10 mouse cellular contexts compared by ENCODE assay signal in genomic region chr8:87926098-87926890, GRCm38 (mm10). TPM values are rescaled to one million over a fixed set of nuclear protein-coding genes. Genes with fewer than 3 reads are reported as not detected.
DNase-seq lines count a peak whose midpoint lies in the region; ATAC-seq and TF ChIP-seq lines count a peak whose summit lies in the region.
"Had no signal": no experiment of that assay in that cellular context is flagged by ENCODE, and none has a peak within 500 bp of the region (broad histone marks: within the 10 kb centered on the region; RNA-seq: fewer than 3 reads in every experiment).

No protein-coding gene starts in this region.

- intact Hi-C loops in heart, adult 2 months (cut with DNase I) = loop anchor here (5.0 kb wide), 1 partner anchor 34 kb away; no protein-coding TSS in a partner anchor

- H3K36me3 ChIP-seq in heart, adult 2 months (ENCODE audit: control insufficient read depth, insufficient read depth, low read length) = no peaks in the 10 kb centered on the region
- no peaks in the 10 kb centered on the region for H3K36me3 ChIP-seq in heart, embryonic 12.5 days
- H3K36me3 ChIP-seq in hindbrain, embryonic 12.5 days = 0 out of 2 replicates have a peak, but pooled peaks cover 3% of the 10 kb centered on the region
- no peaks in the 10 kb centered on the region for H3K36me3 ChIP-seq in lung, postnatal 0 days (ENCODE audit: insufficient read depth, low read length)
- H3K36me3 ChIP-seq: lung, embryonic 15.5 days had no signal

- DNase-seq in heart, adult 2 months = peak in 1 of 2 experiments; percentile 23
- DNase-seq in 3134 (ENCODE audit: extremely low read depth, insufficient read length, low spot score) = peak; percentile 15
- DNase-seq in cerebellum, adult 11 months = peak; percentile 23
- no peak for DNase-seq in c-Kit-positive CD71-positive TER-119-positive erythroid progenitor cells, embryonic 14.5 days (ENCODE audit: low spot score)
- no peak for DNase-seq in layer of hippocampus, postnatal 14 days (ENCODE audit: low spot score in 2 of 2)
- no peak for DNase-seq in lung, postnatal 0 days (ENCODE audit: low spot score)

- H3K4me1 ChIP-seq in heart, adult 2 months (ENCODE audit: control insufficient read depth, insufficient read depth, low read length) = peaks cover 14% of the 10 kb centered on the region
- peaks cover 27% of the 10 kb centered on the region for H3K4me1 ChIP-seq in heart, embryonic 12.5 days (replicated peaks)
- H3K4me1 ChIP-seq in hindbrain, embryonic 12.5 days = peaks cover 46% of the 10 kb centered on the region
- H3K4me1 ChIP-seq in lung, postnatal 0 days (ENCODE audit: insufficient read depth, low read depth, low read length) = no peaks in the 10 kb centered on the region

- no peak overlapping the region for H3K4me2 ChIP-seq in heart, embryonic 12.5 days
- no peak overlapping the region for H3K4me2 ChIP-seq in hindbrain, embryonic 12.5 days (replicated peaks)
- no peak overlapping the region for H3K4me2 ChIP-seq in lung, postnatal 0 days (replicated peaks; ENCODE audit: low read depth, low read length)
- H3K4me2 ChIP-seq: lung, embryonic 15.5 days had no signal

- H3K9ac ChIP-seq in heart, adult 2 months (ENCODE audit: low read depth, low read length) = no peak overlapping the region
- H3K9ac ChIP-seq in heart, embryonic 12.5 days = no peak overlapping the region
- H3K9ac ChIP-seq in hindbrain, embryonic 12.5 days = no peak overlapping the region
- H3K9ac ChIP-seq in lung, postnatal 0 days (replicated peaks; ENCODE audit: low read depth) = no peak overlapping the region
- H3K9ac ChIP-seq: lung, embryonic 15.5 days had no signal

- peak overlapping the region; percentile 33 for H3K27ac ChIP-seq in heart, adult 2 months
- no peak overlapping the region for H3K27ac ChIP-seq in heart, embryonic 12.5 days (ENCODE audit: poor library complexity, severe bottlenecking)
- H3K27ac ChIP-seq in hindbrain, embryonic 12.5 days = 0 out of 2 replicates have a peak overlapping the region, but pooled peaks have one; percentile 23
- no peak overlapping the region for H3K27ac ChIP-seq in lung, postnatal 0 days (ENCODE audit: low read length)
- H3K27ac ChIP-seq: lung, embryonic 15.5 days had no signal

- no peaks in the 10 kb centered on the region for H3K9me3 ChIP-seq in heart, embryonic 12.5 days (replicated peaks)
- no peaks in the 10 kb centered on the region for H3K9me3 ChIP-seq in hindbrain, embryonic 12.5 days (replicated peaks)
- no peaks in the 10 kb centered on the region for H3K9me3 ChIP-seq in lung, postnatal 0 days (ENCODE audit: low read length)
- H3K9me3 ChIP-seq: lung, embryonic 15.5 days had no signal

- WGBS in heart, adult 2 months = 57% methylated on average over 7 of the region's 7 CpGs
- 73% methylated on average over 7 of the region's 7 CpGs for WGBS in heart, embryonic 12.5 days
- 74% methylated on average over 7 of the region's 7 CpGs for WGBS in hindbrain, embryonic 12.5 days
- WGBS in lung, postnatal 0 days = 51% methylated on average over 7 of the region's 7 CpGs

- TF ChIP-seq POLR2A in heart, adult 2 months (IDR thresholded peaks at IDR 0.05; ENCODE audit: insufficient read depth, low read depth, low read length) = no peak

- TF ChIP-seq CTCF in heart, adult 2 months (IDR thresholded peaks at IDR 0.05) = no peak
- TF ChIP-seq CTCF in lung, postnatal 0 days (IDR thresholded peaks at IDR 0.05) = no peak

- H3K79me2 ChIP-seq in heart, adult 2 months (replicated peaks; ENCODE audit: control insufficient read depth, insufficient read depth, low read length) = no peaks in the 10 kb centered on the region

- H3K27me3 ChIP-seq in heart, adult 2 months (ENCODE audit: control insufficient read depth, insufficient read depth, low read length) = no peaks in the 10 kb centered on the region
- H3K27me3 ChIP-seq in heart, embryonic 12.5 days (replicated peaks) = no peaks in the 10 kb centered on the region
- no peaks in the 10 kb centered on the region for H3K27me3 ChIP-seq in hindbrain, embryonic 12.5 days
- no peaks in the 10 kb centered on the region for H3K27me3 ChIP-seq in lung, postnatal 0 days (replicated peaks; ENCODE audit: insufficient read depth, low read length)
- H3K27me3 ChIP-seq: lung, embryonic 15.5 days had no signal

- ATAC-seq in heart, embryonic 12.5 days (ENCODE audit: insufficient number of reproducible peaks, low FRiP score) = no peak
- ATAC-seq in hindbrain, embryonic 12.5 days (ENCODE audit: low FRiP score) = no peak
- ATAC-seq in lung, postnatal 0 days = no peak

- no peak overlapping the region for H3K4me3 ChIP-seq in heart, adult 2 months
- no peak overlapping the region for H3K4me3 ChIP-seq in heart, embryonic 12.5 days
- no peak overlapping the region for H3K4me3 ChIP-seq in hindbrain, embryonic 12.5 days
- no peak overlapping the region for H3K4me3 ChIP-seq in lung, postnatal 0 days (ENCODE audit: low read depth, low read length)
- H3K4me3 ChIP-seq: lung, embryonic 15.5 days had no signal

- no peak for TF ChIP-seq EP300 in heart, adult 2 months (IDR thresholded peaks at IDR 0.05; ENCODE audit: insufficient read depth, low read depth, low read length)
- TF ChIP-seq EP300 in lung, postnatal 0 days (IDR thresholded peaks at IDR 0.05) = no peak

RNA-seq across cellular contexts. Expression of gene Zfp423, which starts 33.1 kb away (rescaled TPM):
- 1 to 10 TPM; 4.8 to 5.3 TPM for total RNA-seq in heart, adult 2 months (2021)
- polyA plus RNA-seq in heart, adult 2 months (2012; rRNA removed) = 4.3 and 7.3 TPM in 2 replicates
- polyA plus RNA-seq in heart, embryonic 12.5 days (2016; fragmentation: Nextera tagmentation; extraction: Ambion mirVana) = 6.3 and 7.6 TPM in 2 replicates
- 58.1 and 63.0 TPM in 2 replicates for polyA plus RNA-seq in hindbrain, embryonic 12.5 days (2016; fragmentation: Nextera tagmentation; extraction: Ambion mirVana)
- 10 to 100 TPM; 29.9 to 32.3 TPM for total RNA-seq in layer of hippocampus, postnatal 14 days (2021)
- 2.1 and 3.5 TPM in 2 replicates for polyA plus RNA-seq in lung, postnatal 0 days (2015; fragmentation: Nextera tagmentation; extraction: Ambion mirVana)
- total RNA-seq: hematopoietic stem cell, adult 5-6 weeks had no signal

Comparison
In these comparisons a context has a peak if more than half of its experiments do, and no peak if none do; other contexts are left out.
1. H3K27ac ChIP-seq: peak in heart, adult 2 months (single experiment) and hindbrain, embryonic 12.5 days (single experiment); none in heart, embryonic 12.5 days (single experiment) and lung, postnatal 0 days (single experiment).
2. DNase-seq: peak in 3134 (single experiment) and cerebellum, adult 11 months (single experiment); none in c-Kit-positive CD71-positive TER-119-positive erythroid progenitor cells, embryonic 14.5 days (single experiment), layer of hippocampus, postnatal 14 days (0 of 2) and lung, postnatal 0 days (single experiment).